Mouse (Mus musculus) gastrocnemius, adult 18-20 months (tissue): ENCODE data around the gene Pacrg. TPM values are rescaled to one million over a fixed set of nuclear protein-coding genes. Genes with fewer than 3 reads are reported as not detected.
A peak's percentile ranks its signal among the peaks of the same experiment; 100 is the strongest.

Experiments used
- DNase-seq: peaks from one replicate; pipeline ENCODE4 v3.0.0; 2021; ENCODE audit warnings: low spot score
- total RNA-seq, 2 experiments: library from RNA; stranded (reverse); gene quantifications; 2 replicates each; pipeline ENCODE4 v1.2.3; 2021

Gene Pacrg
- total RNA-seq, 2 experiments from 2014 or later: 2.2 to 2.6 TPM

DNA sequence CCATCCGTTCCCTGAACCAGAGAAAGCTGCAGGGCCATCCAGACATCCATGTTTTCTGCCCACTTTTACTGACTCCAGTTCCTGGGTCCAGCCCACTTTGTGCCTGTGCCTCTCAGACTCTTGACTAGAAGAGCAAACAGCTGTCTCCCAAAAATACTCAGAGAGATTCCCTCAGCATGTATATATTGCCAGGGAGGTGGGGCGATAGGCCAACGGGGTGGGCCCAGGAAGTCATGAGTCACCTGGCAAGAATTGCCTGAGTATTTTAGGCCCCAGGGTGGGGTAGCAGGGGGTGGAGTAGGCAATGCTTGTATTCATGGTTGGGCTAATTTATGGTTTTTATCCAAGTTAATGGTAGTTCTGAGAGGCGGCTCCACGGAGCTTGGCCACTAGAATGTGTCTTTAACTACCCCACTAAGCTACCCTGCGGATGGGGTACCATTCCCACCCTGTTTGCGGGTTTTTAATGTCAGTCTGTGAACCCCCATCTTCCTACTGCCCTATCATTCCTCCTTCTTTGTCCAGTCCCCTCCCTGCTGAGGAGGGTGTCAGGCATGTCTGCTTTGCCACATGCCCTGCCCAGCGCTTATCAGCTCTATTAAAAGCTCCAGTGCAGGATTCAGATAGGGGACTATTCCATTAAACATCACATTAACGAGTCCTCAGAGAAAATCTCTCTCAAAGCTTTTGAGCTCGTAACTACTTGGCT, 461.5 kb downstream of the Pacrg start:
- peak; percentile 73 for DNase-seq

DNA sequence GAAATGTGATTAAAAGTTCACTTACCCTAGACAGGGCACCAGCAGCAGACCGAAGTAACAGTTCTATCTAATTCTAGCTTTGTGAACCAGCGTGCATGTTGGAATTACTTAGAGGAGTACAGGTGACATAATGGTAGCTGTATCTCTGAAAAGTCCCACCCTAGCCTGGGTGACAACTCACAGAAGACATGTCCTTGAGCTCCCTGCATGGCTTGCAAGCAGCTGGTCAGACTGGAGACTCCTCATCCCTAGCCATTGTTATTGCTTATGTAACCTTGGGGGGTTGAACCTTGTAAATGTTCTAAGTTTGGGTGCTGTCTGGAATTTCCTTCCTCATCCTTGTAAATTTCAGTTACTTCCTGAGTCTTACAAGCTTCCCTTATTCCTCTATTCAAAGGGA, 462.5 kb downstream of the Pacrg start:
- no peak for DNase-seq

DNA sequence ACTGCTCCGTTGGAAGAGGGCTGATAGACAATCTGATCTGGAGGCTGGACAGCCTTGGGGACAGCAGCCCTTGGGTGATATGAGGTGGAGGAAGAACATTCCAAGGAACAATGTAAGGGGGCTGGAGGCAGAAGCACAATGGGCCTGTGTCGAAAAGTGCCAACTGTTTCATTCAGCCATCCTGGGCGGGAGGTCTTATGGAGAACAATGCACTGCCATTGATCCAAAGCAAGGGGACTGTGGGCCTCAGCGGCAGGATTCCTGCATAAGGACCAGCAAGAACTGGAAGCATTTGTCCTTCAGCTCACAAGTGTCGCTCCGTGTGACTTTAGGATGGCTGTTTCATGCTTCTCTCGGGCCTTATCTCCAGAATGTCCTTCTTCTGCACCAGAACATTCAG, 465.8 kb downstream of the Pacrg start:
- DNase-seq: no peak

DNA sequence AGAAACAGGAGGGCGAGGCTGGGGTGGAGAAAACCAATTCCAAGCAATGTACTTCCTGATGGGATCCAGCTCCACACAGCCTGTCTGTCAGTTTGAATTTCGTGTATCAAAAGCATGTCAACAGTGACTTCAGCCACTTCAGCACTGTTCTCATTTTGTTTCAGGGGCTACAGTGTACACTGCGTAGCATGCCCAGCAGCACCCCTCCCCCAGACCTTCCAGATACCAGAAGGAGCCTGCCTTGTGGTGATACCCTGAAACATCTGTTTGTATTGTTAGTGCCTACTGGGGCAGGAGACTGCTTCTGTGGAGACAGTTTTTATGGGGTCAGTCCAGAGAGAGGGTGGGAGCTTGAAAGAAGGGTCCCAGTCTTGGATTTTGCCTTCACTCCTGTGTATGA, 466.4 kb downstream of the Pacrg start:
- no peak for DNase-seq

DNA sequence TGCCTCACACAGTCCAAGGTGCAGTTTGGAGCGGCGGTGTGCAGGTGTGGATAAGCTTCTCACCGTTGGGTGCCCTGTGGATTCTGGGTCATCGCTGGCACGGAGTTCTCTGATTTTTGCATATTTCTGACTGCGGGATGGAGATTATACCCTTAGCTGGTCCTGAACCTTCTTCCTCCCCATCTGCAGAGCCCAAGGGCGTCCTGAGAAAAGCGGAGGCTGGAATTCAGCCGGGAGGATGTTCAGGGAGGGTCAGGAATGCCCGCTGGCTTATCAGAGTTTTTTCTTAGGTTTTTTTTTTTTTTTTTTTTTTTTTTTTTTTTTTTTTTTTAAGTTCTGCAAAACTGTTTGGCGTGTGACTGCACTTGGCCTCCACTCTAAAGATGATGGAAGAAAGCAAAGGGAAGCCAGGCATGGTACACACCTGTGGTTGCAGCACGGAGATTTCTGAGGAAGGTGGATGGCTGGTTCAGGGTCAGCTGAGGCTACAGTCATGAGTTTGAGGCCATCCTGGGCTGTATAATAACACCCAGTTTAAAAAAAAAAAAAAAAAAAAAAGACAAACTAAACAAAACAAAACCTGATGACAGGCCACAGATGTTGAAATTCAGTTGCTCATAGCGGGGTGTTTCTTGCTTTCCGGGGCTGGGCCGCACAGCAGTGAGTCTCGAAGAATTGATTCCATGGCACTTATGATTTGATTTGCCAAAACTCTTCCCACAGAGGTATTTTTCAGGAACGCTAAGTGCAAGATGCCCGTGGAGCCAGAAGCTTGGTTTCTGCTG, 467.9 kb downstream of the Pacrg start:
- no peak for DNase-seq

DNA sequence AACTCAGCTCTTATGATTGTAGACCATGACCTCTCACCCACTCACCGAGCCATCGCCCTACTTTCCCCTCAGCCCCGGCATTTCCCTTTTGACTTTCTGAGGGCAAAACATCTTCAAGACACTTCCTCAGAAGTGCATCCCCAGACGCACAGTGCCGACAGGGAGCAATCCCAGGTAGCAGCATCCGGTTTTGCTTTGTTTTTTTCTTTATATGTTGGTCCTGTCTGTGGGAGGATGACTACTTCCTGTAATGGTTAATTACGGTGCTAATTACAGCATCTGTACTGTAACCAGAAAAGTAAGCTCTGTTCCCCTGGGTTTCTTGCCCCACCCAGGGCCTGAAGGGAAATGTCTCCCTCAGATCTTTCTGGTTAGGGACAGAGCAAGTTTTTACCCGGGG, 468.6 kb downstream of the Pacrg start:
- DNase-seq: no peak

DNA sequence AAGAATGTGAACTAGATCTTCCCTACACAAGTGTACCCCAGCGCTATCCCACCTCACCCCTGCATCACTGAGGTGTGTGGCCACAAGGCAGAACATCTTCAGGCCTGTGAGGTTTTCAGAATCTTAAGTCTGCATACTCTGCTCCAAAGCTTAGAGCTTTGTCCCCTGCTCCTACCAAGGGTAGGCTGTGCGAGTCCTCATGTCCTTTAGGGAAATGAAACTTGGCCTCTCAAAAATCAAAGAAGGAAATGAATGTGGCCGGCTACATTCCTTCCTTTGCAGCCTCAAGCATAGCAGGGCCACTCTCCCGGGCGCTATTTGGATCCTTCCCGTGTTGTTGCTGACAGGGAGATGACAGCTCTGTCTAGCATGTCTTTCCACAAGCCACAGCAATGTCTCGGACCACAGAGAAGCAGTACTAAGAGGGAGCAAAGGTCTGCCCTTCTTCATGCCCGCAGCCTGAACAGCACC, 469.4 kb downstream of the Pacrg start:
- DNase-seq: no peak

DNA sequence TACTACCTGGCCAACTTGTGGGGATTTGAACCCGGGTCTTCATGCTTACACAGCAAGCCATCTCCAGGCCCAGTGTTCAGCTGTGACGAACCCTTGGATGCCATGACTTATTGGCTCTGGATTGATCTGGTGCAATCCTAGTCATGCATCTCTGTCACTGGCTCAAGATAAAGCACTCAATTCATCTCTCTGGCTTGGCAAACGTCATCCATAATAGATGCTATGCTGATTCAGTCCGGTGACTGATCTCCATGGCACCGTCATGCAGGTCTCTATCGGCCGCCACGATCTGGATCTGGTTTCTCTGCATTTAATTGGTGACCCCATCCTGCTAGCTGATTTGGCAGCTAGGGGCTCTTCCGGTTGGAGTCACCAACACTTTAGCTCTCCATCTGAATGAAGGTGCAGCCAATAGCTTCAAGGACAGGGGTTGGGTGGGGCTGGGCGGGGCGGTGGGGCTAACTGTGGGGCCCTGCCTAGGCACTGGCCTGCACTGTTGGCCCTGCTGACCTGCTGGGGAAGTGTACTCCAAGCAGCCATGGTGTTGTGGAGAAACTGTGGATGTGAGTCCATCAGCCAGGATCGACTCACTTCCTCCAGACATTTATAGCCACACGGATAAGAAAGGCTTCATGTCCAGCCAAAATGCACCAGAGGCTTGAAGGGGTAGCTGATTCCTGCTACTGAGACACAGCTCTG, 470.0 kb downstream of the Pacrg start:
- DNase-seq: no peak

DNA sequence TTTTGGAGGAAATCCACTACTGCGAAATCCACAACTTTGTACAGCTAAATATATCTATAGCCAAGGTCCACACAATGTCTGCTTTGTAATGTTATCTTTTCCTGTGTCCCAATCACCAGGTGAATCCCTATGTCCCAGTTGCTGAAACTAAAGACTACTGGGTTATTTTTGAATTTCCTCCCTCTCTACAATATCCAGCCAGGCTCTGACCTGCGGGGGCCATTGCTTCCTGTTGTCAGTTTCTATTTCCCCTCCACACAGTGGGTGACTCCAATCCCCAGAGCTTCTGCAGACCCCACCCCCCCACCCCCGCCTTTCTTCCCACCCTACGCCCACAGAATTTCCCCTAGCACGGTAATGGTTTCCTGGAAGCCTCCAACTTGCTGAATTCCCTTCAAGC, 473.1 kb downstream of the Pacrg start:
- DNase-seq: no peak

DNA sequence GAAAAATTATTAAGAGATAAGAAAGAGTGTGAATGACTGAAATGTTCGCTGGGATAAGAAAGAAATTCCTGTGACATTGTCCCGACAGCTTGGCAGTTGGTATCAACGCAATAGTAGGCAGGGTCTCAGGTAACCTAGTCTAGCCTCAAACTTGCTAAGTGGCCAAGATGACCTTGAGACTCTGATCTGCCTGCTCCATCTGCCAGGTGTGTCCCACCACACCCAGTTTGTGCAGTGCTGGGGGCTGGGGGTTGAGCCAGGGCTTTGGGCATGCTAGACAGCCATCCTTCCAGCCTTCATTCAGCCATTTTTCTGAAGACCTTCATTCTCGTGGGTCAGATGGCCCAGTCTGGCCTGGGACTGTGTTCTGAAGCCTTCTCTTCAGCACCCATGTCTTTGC, 473.5 kb downstream of the Pacrg start:
- no peak for DNase-seq

DNA sequence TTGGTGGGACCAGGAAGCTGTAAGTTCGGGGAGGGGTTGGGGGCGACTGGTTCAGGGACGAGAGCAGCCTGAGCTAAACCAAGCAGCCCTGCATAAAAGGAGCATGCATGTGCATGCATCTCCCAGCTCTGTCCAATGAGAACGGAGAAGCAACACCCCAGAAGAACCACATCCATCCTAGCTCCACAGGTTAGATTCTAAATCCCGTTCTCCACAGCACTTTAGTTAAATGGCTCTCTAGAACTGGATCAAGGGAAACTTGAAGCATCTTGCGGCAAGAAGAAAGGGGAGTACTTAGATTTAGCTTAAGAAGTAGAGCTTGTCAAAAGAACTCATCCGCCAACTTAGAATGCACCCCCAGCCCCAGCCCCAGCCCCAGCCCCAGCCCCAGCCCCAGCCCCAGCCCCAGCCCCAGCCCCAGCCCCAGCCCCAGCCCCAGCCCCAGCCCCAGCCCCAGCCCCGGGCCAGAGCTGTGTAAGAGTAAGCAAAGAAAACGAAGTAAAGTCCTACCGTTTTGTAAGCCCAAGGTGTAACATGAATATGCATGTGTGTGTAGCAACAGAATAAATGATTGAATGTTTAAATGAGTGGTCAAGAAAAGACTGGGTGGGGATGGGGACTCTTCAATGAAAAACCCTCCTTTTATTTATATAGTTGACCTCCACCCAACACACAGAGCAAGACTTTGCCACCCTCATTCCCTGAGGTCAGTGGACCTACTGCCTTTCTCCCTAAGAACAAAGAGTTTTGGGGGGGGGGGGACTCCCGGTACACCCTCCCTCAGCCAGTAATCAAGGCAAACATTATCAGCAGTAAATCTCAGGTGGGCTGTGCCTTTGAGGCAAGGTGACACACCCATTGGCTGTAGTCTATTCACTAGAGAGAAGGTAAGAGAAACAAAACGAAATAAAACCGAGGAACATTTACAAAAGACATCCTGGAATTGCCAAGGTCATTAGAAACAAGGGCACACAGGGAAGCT, 474.3 kb downstream of the Pacrg start:
- DNase-seq: no peak

DNA sequence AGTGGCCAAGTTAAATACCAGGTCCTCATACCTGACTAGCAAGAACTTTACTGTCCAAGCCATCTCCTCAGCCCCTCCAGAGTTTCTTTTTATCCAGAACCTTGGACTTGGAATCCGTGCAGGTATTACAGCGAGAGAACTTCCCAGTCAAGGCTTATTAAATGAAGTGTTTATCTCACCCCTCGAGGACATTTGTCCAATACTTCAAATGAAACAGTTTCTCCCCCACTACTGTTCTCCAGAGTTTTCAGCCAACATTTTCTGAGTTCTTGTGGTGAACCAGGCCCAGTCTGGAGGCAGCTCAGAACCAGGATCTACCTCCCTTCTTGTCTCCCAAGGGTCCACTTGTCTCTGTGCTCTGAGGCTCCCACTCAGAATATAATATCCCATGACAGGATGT, 477.0 kb downstream of the Pacrg start:
- no peak for DNase-seq

DNA sequence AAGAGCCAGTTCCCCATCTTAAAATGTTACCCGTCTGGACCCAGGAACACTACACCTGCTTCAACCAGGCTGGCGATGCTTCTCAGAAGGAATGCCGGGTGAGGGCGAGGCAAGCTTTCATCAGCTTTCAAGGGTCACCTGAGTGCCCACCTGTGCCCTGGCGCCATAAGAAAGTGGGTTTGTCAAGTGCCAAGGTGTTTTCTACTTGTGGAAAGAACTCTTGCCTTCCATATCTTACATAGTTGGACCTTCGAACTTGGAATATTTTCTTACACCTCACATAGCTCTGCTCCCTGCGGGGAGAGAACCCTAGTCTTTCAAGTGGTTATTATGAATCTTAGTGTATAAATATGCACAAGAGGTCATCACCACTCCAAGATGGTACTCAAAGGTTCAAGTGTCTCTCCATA, 478.2 kb downstream of the Pacrg start:
- DNase-seq: no peak

DNA sequence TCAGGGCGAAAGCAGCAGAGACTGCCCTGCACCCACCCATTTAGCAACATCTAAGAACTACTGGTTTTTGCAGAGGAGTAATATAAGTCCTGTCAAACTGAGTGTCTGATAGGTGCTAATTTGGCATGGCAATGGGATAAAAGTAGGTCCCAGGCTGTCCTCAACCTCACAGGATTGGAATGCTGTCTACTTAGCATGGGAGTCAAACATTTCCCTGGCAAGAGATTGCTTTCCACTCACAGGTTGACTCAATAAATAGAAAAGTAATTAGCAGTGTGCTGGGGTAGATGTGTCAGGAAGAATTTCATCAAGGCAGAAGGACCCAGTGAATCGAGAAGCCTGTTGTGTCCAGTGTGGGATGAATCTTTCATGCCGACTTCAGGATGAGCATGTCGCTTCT, 479.4 kb downstream of the Pacrg start:
- no peak for DNase-seq

DNA sequence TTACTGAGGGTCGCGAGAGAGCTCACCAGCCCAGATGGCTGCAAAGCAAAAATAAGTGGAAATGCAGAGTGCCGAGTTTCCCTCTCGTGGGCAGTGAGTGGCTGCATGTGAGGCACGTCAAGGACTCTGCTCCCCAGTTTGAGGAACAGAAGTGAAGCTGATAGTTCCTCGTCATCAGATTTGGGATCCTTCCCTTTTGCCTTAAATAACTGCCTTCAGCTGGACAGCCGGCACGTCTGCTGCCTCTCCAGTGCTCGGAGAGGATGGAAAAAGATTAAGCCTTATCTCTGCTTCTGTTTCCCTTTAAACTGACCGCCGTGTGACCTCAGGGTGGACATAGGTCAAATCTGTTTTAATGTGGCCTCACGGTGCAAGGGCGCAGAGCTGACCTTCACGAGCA, 480.6 kb downstream of the Pacrg start:
- DNase-seq: no peak

DNA sequence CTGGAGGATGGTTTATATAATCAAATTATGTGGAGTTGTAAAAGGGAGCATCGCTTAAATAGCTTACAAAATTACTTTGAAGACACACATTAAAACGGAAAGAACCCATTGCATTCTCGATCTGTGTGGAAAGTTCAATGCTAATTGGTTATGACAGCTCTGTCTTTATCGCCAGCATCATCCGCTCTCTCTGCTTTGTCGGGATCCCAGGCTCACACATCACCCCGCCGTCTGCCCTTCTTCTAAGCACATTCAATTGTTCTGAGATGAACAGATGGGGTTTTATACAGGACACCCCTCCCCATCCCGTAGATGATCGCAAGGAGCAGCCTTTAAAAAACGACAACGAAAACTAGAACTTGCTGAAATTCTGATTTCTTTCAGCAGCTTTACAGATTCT, 482.8 kb downstream of the Pacrg start:
- DNase-seq: no peak

DNA sequence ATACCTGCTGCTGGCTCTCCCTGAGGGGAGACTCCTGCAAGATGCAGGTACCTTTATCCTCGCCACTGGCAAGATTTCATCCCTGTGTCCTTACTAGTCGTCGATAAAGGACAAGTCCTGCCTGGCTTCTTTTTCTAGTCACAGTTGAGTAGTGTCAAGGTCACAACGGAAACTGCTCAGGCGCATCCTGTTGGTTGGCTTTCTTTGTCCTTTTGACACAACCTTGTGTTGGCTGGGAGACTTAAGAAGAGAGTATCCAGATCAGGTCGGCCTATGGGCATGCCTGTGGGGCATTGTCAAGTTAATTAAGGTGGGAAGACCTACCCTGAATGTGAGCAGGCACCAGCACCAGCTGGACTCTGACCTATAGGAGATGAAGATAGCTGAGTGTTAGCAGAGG, 483.8 kb downstream of the Pacrg start:
- no peak for DNase-seq

DNA sequence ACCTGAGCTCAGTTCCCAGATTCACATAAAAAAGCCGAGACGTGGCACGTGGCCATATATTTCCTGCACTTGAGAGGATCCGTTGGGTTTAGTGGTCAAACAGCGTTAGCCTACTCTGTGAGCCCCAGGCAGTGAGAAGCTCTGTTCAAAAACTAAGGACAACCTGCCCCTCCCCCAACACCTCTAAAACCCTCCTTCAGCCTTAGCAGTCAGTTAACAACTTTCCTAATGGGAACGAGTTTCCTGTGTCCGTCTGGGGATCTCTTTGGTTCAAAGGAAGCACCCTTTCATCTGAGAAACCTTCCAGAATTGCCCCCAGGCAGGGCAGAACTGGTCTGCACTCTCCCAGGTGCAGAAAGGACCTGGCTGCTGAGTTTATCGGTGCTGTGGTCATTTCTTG, 484.4 kb downstream of the Pacrg start:
- no peak for DNase-seq
